Mouse (Mus musculus) forebrain, embryonic 11.5 days (tissue): ENCODE measurements around the gene Tex101. TPM values are rescaled to one million over a fixed set of nuclear protein-coding genes. Genes with fewer than 3 reads are reported as not detected.
A peak's percentile ranks its signal among the peaks of the same experiment; 100 is the strongest.

Source experiments
- ATAC-seq: fragments of 200-750 bp; cut with Nextera tagmentation; replicated peaks from 2 replicates; pipeline ENCODE4 v1.8.0; 2017; ENCODE audit warnings: moderate TSS enrichment; ENCODE audit not compliant: low FRiP score
- DNase-seq: peaks from one replicate; pipeline ENCODE4 v3.0.0-alpha.2; 2017; ENCODE audit warnings: low spot score
- H3K27ac ChIP-seq: fragments of 300-500 bp; sonication (generic); 2 replicates; pipeline ENCODE4 v1.5.1; 2014; ENCODE audit warnings: low read depth, low read length
- H3K27me3 ChIP-seq: fragments of 300-500 bp; sonication (generic); 2 replicates; pipeline ENCODE4 v1.6.1; 2014; ENCODE audit warnings: mild to moderate bottlenecking, low read length, mixed read lengths; ENCODE audit not compliant: control insufficient read depth, insufficient read depth
- H3K36me3 ChIP-seq: fragments of 300-500 bp; sonication (generic); 2 replicates; pipeline ENCODE4 v1.6.1; 2014; ENCODE audit warnings: mild to moderate bottlenecking, low read length, moderate library complexity, mixed read lengths; ENCODE audit not compliant: control insufficient read depth, insufficient read depth
- H3K4me1 ChIP-seq: fragments of 300-500 bp; sonication (generic); replicated peaks from 2 replicates; pipeline ENCODE4 v1.6.1; 2014; ENCODE audit warnings: low read length, mixed read lengths; ENCODE audit not compliant: control insufficient read depth, insufficient read depth
- H3K4me2 ChIP-seq: fragments of 300-500 bp; sonication (generic); 2 replicates; pipeline ENCODE4 v1.6.1; 2014; ENCODE audit warnings: low read depth, mild to moderate bottlenecking, low read length, moderate library complexity, mixed read lengths; ENCODE audit not compliant: severe bottlenecking
- H3K4me3 ChIP-seq: fragments of 300-500 bp; sonication (generic); 2 replicates; pipeline ENCODE4 v1.5.1; 2014; ENCODE audit warnings: low read depth, low read length
- H3K9ac ChIP-seq: fragments of 300-500 bp; sonication (generic); 2 replicates; pipeline ENCODE4 v1.6.1; 2014; ENCODE audit warnings: low read length
- H3K9me3 ChIP-seq: fragments of 300-500 bp; sonication (generic); 2 replicates; pipeline ENCODE4 v1.6.1; 2016; ENCODE audit warnings: low read length, mixed read lengths; ENCODE audit not compliant: control insufficient read depth
- WGBS: fragments of 180-500 bp; shearing (Covaris S2); extraction: QIAGEN DNeasy Blood & Tissue Kit; methylation state at CpG from one replicate; pipeline ENCODE4 v1.1.7; 2014; 5-methylcytosine and 5-hydroxymethylcytosine counted together
- polyA plus RNA-seq: library from polyadenylated mRNA; unstranded; fragments of >200 nt; fragmentation: Nextera tagmentation; extraction: Ambion mirVana; gene quantifications from 2 replicates; pipeline ENCODE4 v1.2.1, GENCODE M21; 2014

The Tex101 gene
- polyA plus RNA-seq, 1 experiment from 2014 or later: not detected

DNA sequence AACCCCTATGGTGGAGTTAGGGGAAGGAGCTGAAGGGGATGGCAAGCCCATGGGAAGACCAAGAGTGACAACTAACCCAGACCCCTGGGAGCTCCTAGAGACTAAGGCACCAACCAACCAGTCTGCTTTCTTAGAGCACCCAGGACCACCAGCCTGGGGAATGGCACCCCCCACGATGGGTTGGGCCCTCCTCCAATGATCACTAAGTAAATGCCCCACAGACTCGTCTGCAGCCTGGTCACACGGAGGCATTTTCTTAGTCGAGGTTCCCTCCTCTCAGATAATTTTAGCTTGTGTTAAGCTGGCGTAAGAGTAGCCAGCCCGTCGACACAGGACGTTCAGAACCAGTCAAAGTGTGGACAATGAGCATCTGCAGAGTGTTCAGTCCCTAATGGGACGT, 11.5 kb downstream of the Tex101 start:
- Histone ChIP-seq H3K9ac (no peak overlapping the region), H3K36me3 (no peaks in the 10 kb centered on the region), H3K4me1 (no peaks in the 10 kb centered on the region), H3K9me3 (no peaks in the 10 kb centered on the region), H3K4me3 (no peak overlapping the region), H3K27me3 (no peaks in the 10 kb centered on the region), H3K4me2 (no peak overlapping the region), H3K27ac (no peak overlapping the region)
- WGBS: 80% methylated on average over 9 of the region's 9 CpGs
- ATAC-seq: no peak
- no peak for DNase-seq

- no peak for ATAC-seq
- no peaks in the 10 kb centered on the region for H3K4me1 ChIP-seq
- no peak for DNase-seq
- no peak overlapping the region for H3K27ac ChIP-seq
- H3K27me3 ChIP-seq: no peaks in the 10 kb centered on the region
- H3K4me3 ChIP-seq: no peak overlapping the region
- no peaks in the 10 kb centered on the region for H3K9me3 ChIP-seq
- no peaks in the 10 kb centered on the region for H3K36me3 ChIP-seq
- WGBS: 32% methylated on average over 8 of the region's 8 CpGs
- no peak overlapping the region for H3K4me2 ChIP-seq
- H3K9ac ChIP-seq: no peak overlapping the region
Measured at GRCm38 (mm10) chr7:24664301-24664700, 12.2 kb downstream of the Tex101 start.

- 0 out of 2 replicates have a peak, but pooled peaks have one; percentile 30 for ATAC-seq
- Histone ChIP-seq H3K9me3 (no peaks in the 10 kb centered on the region; the same call in 1 of the 2 replicates), H3K4me1 (no peaks in the 10 kb centered on the region), H3K4me3 (no peak overlapping the region), H3K9ac (no peak overlapping the region), H3K27me3 (no peaks in the 10 kb centered on the region), H3K4me2 (no peak overlapping the region), H3K36me3 (no peaks in the 10 kb centered on the region), H3K27ac (no peak overlapping the region)
- 14% methylated on average over 8 of the region's 8 CpGs for WGBS
- DNase-seq: peak; percentile 89
Measured at GRCm38 (mm10) chr7:24662575-24662974, 13.9 kb downstream of the Tex101 start.

GRCm38 (mm10) chr7:24661118-24661904, 15.2 kb downstream of the Tex101 start:
- no peaks in the 10 kb centered on the region; the same call in 1 of the 2 replicates for H3K9me3 ChIP-seq
- H3K4me3 ChIP-seq: no peak overlapping the region
- WGBS: 79% methylated on average over 17 of the region's 17 CpGs
- DNase-seq (no peak), ATAC-seq (no peak)
- H3K27ac ChIP-seq: no peak overlapping the region
- no peaks in the 10 kb centered on the region for H3K36me3 ChIP-seq
- no peak overlapping the region for H3K4me2 ChIP-seq
- H3K27me3 ChIP-seq: no peaks in the 10 kb centered on the region
- no peak overlapping the region for H3K9ac ChIP-seq
- no peaks in the 10 kb centered on the region for H3K4me1 ChIP-seq

DNA sequence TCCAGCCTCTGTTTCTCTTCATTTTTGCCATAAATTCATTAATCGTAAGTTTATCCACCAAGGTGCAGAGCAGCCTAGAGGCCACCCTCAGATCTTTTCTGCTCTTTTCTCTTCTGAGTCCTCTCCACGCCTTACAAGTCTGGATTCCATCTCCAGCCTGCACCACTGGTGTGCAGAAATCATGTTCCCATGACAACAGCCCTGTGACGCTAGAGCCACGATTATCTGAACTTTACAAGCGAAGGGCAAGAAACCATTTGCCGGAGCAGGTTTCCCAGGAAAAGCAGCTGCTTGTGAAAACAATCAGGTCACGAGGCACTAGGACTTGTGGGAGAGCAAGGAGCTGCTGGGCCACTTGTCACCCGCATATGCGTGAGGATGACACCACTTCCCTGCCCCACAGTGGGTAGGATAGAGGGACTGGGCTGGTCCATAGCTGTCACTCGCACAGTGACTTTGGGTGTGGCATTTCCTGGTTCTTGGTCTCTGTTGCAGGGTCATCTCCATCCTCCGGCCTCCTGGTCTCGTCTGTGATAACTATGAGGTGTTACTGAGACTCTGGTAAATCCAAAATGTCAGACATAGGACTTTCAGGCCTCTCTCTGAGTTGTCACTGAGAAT, 16.6 kb downstream of the Tex101 start:
- Histone ChIP-seq H3K36me3 (no peaks in the 10 kb centered on the region), H3K4me3 (no peak overlapping the region), H3K4me2 (no peak overlapping the region), H3K9ac (no peak overlapping the region), H3K9me3 (no peaks in the 10 kb centered on the region; the same call in 1 of the 2 replicates), H3K27me3 (no peaks in the 10 kb centered on the region), H3K4me1 (no peaks in the 10 kb centered on the region), H3K27ac (no peak overlapping the region)
- no peak for ATAC-seq
- WGBS: 82% methylated on average over 12 of the region's 12 CpGs
- DNase-seq: no peak

GRCm38 (mm10) chr7:24653681-24654080, 22.8 kb downstream of the Tex101 start:
- Histone ChIP-seq H3K9me3 (no peaks in the 10 kb centered on the region), H3K4me1 (no peaks in the 10 kb centered on the region), H3K27me3 (no peaks in the 10 kb centered on the region), H3K4me2 (no peak overlapping the region), H3K27ac (no peak overlapping the region), H3K9ac (no peak overlapping the region), H3K4me3 (no peak overlapping the region), H3K36me3 (no peaks in the 10 kb centered on the region)
- ATAC-seq (no peak), DNase-seq (peak; percentile 81)
- WGBS: 26% methylated on average over 7 of the region's 7 CpGs

GRCm38 (mm10) chr7:24646486-24646885, 30.0 kb downstream of the Tex101 start:
- H3K9me3 ChIP-seq: no peaks in the 10 kb centered on the region
- H3K4me2 ChIP-seq: no peak overlapping the region
- no peak overlapping the region for H3K9ac ChIP-seq
- H3K36me3 ChIP-seq: no peaks in the 10 kb centered on the region
- 82% methylated on average over 7 of the region's 7 CpGs for WGBS
- DNase-seq (no peak), ATAC-seq (no peak)
- no peak overlapping the region for H3K27ac ChIP-seq
- H3K4me1 ChIP-seq: no peaks in the 10 kb centered on the region
- no peaks in the 10 kb centered on the region for H3K27me3 ChIP-seq
- no peak overlapping the region for H3K4me3 ChIP-seq

- peaks cover 3% of the 10 kb centered on the region for H3K27me3 ChIP-seq
- no peak for DNase-seq
- 81% methylated on average over 7 of the region's 7 CpGs for WGBS
- H3K27ac ChIP-seq: no peak overlapping the region
- H3K4me3 ChIP-seq: no peak overlapping the region
- no peak for ATAC-seq
- H3K4me2 ChIP-seq: no peak overlapping the region
- H3K4me1 ChIP-seq: no peaks in the 10 kb centered on the region
- no peaks in the 10 kb centered on the region for H3K36me3 ChIP-seq
- no peaks in the 10 kb centered on the region for H3K9me3 ChIP-seq
- no peak overlapping the region for H3K9ac ChIP-seq
Measured at GRCm38 (mm10) chr7:24644996-24645395, 31.5 kb downstream of the Tex101 start.
